Mouse (Mus musculus) lung, postnatal 0 days (tissue): Measurements from ENCODE around the gene Atp6v0a4. TPM values are rescaled to one million over a fixed set of nuclear protein-coding genes. Genes with fewer than 3 reads are reported as not detected.

Experiments
- ATAC-seq: fragments of 200-750 bp; cut with Nextera tagmentation; 2 replicates; pipeline ENCODE4 v1.8.0; 2017; ENCODE audit warnings: moderate library complexity
- DNase-seq: peaks from one replicate; pipeline ENCODE4 v3.0.0-alpha.2; 2016; ENCODE audit warnings: low spot score
- H3K27ac ChIP-seq: fragments of 300-500 bp; sonication (generic); 2 replicates; pipeline ENCODE4 v1.5.1; 2014; ENCODE audit warnings: antibody characterized with exemption, mild to moderate bottlenecking, low read length, mixed read lengths
- H3K27me3 ChIP-seq: fragments of 300-500 bp; sonication (generic); replicated peaks from 2 replicates; pipeline ENCODE4 v1.6.1; 2014; ENCODE audit warnings: low read length, mixed read lengths; ENCODE audit not compliant: insufficient read depth
- H3K36me3 ChIP-seq: fragments of 300-500 bp; sonication (generic); 2 replicates; pipeline ENCODE4 v1.6.1; 2014; ENCODE audit warnings: low read length, mixed read lengths; ENCODE audit not compliant: insufficient read depth
- H3K4me1 ChIP-seq: fragments of 300-500 bp; sonication (generic); 2 replicates; pipeline ENCODE4 v1.6.1; 2014; ENCODE audit warnings: antibody characterized with exemption, low read depth, low read length, mixed read lengths; ENCODE audit not compliant: insufficient read depth
- H3K4me2 ChIP-seq: fragments of 300-500 bp; sonication (generic); replicated peaks from 2 replicates; pipeline ENCODE4 v1.6.1; 2014; ENCODE audit warnings: low read depth, mild to moderate bottlenecking, low read length, moderate library complexity, mixed read lengths
- H3K4me3 ChIP-seq: fragments of 300-500 bp; sonication (generic); 2 replicates; pipeline ENCODE4 v1.5.1; 2014; ENCODE audit warnings: low read depth, low read length
- H3K9ac ChIP-seq: fragments of 300-500 bp; sonication (generic); replicated peaks from 2 replicates; pipeline ENCODE4 v1.6.1; 2014; ENCODE audit warnings: low read depth, mild to moderate bottlenecking
- H3K9me3 ChIP-seq: fragments of 300-500 bp; sonication (generic); 2 replicates; pipeline ENCODE4 v1.6.1; 2016; ENCODE audit warnings: low read length, mixed read lengths
- CTCF ChIP-seq: IDR thresholded peaks from 2 replicates; pipeline ENCODE4 v1.5.1; 2016; ENCODE audit warnings: antibody characterized with exemption, mild to moderate bottlenecking
- EP300 ChIP-seq: IDR thresholded peaks from 2 replicates; pipeline ENCODE4 v1.6.1; 2016; ENCODE audit warnings: antibody characterized with exemption, mild to moderate bottlenecking, control low read depth
- WGBS: fragments of 180-500 bp; shearing (Covaris S2); extraction: QIAGEN DNeasy Blood & Tissue Kit; methylation state at CpG from one replicate; pipeline ENCODE4 v1.1.7; 2014; 5-methylcytosine and 5-hydroxymethylcytosine counted together
- polyA plus RNA-seq: library from polyadenylated mRNA; unstranded; fragments of >200 nt; fragmentation: Nextera tagmentation; extraction: Ambion mirVana; gene quantifications from 2 replicates; pipeline ENCODE4 v1.2.1, GENCODE M21; 2015

Atp6v0a4 gene
- polyA plus RNA-seq, 1 experiment from 2014 or later: 20.0 TPM

- Histone ChIP-seq H3K36me3 (no peaks in the 10 kb centered on the region), H3K9me3 (no peaks in the 10 kb centered on the region), H3K4me2 (no peak overlapping the region), H3K9ac (no peak overlapping the region), H3K4me1 (no peaks in the 10 kb centered on the region), H3K4me3 (no peak overlapping the region), H3K27ac (no peak overlapping the region), H3K27me3 (no peaks in the 10 kb centered on the region)
- ATAC-seq: no peak
- WGBS: 66% methylated on average over 2 of the region's 2 CpGs
- TF ChIP-seq EP300 (no peak), CTCF (no peak)
- DNase-seq: no peak
Measured at GRCm38 (mm10) chr6:38064621-38065020, 59.8 kb downstream of the Atp6v0a4 start.

DNA sequence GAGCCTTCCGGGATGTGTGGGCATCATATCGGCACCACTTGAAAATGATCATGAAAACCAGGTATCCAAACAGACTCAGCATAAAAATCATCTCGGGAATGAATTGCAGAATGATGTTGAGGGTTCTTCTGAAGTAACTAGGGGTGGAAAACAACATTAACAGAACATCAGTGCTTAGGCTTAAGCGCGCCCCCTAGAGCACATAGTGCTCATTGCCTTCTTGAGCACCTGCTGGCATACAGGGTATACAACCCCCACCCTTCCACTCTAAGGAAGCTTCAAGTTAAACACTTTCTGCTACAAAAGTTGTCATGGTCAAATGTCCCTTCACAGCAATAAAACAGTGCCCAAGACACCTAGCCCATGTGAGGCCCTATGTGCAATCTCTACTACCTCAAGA, 65.6 kb downstream of the Atp6v0a4 start:
- 52% methylated on average over 5 of the region's 5 CpGs for WGBS

GRCm38 (mm10) chr6:38055471-38056330, 68.7 kb downstream of the Atp6v0a4 start:
- 73% methylated on average over 15 of the region's 15 CpGs for WGBS
- no peak for TF ChIP-seq EP300
- TF ChIP-seq CTCF: no peak
- H3K27ac ChIP-seq: no peak overlapping the region
- ATAC-seq (no peak), DNase-seq (no peak)
- no peaks in the 10 kb centered on the region for H3K27me3 ChIP-seq
- no peak overlapping the region for H3K4me3 ChIP-seq
- H3K9me3 ChIP-seq: no peaks in the 10 kb centered on the region
- H3K36me3 ChIP-seq: no peaks in the 10 kb centered on the region
- H3K4me1 ChIP-seq: no peaks in the 10 kb centered on the region
- no peak overlapping the region for H3K9ac ChIP-seq
- H3K4me2 ChIP-seq: no peak overlapping the region

More for the DNA sequence above, 65.6 kb downstream of the Atp6v0a4 start:
- H3K27ac ChIP-seq: no peak overlapping the region
- H3K27me3 ChIP-seq: no peaks in the 10 kb centered on the region
- no peak overlapping the region for H3K9ac ChIP-seq
- no peaks in the 10 kb centered on the region for H3K36me3 ChIP-seq
- no peak for DNase-seq
- H3K9me3 ChIP-seq: no peaks in the 10 kb centered on the region
- no peak for ATAC-seq
- H3K4me2 ChIP-seq: no peak overlapping the region
- TF ChIP-seq CTCF (peak; percentile 58), EP300 (no peak)
- no peaks in the 10 kb centered on the region for H3K4me1 ChIP-seq
- H3K4me3 ChIP-seq: no peak overlapping the region

- WGBS: 66% methylated on average over 6 of the region's 6 CpGs
- TF ChIP-seq CTCF: peak; percentile 37
- TF ChIP-seq EP300: no peak
- H3K9me3 ChIP-seq: no peaks in the 10 kb centered on the region
- H3K27ac ChIP-seq: no peak overlapping the region
- DNase-seq (no peak), ATAC-seq (no peak)
- H3K4me2 ChIP-seq: no peak overlapping the region
- H3K27me3 ChIP-seq: no peaks in the 10 kb centered on the region
- H3K36me3 ChIP-seq: no peaks in the 10 kb centered on the region
- H3K4me3 ChIP-seq: no peak overlapping the region
- no peak overlapping the region for H3K9ac ChIP-seq
- H3K4me1 ChIP-seq: peaks cover 4% of the 10 kb centered on the region; the same call in 1 of the 2 replicates
Measured at GRCm38 (mm10) chr6:38049601-38050000, 74.8 kb downstream of the Atp6v0a4 start.

DNA sequence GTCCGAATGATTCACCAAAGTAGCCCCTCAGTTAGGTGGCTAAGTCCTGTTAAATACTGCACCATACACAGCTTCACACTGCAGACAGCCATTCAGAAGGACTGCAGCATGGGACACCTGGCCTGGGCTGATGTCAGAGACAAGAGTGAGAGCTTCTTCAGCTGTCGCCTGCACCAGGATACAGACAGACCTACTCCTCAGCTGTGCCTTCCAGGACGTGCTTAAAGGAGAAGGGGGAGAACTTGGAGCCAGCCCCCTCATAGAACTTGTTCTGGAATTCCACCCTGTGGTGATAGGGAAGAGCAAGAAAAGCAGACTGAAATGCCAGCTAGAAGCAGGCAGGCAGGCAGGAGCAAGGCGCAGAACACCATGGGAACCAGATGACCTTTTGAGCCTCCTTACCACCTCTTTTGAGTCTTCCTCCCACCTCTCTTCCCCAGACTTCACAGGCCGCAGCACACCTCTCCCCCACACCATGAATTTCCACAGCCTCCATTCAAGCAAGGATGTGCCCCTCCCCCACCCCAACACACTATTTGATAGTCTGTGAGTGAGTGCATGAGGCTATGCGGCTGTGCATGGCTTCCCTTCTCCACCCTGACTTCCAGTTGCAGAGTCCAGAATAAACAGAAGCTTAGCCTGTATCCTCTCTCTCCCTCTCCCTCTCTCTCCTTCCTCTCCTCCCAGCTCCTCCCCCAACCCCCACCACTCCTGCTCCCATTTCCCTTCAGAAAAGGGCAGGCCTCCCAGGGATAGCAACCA, 75.4 kb downstream of the Atp6v0a4 start:
- peak; percentile 48; the same call in 1 of the 2 replicates for ATAC-seq
- no peak for DNase-seq
- no peak overlapping the region for H3K4me3 ChIP-seq
- peaks cover 4% of the 10 kb centered on the region; the same call in 1 of the 2 replicates for H3K4me1 ChIP-seq
- H3K27ac ChIP-seq: no peak overlapping the region
- H3K9ac ChIP-seq: no peak overlapping the region
- TF ChIP-seq CTCF (no peak), EP300 (no peak)
- 36% methylated on average over 6 of the region's 6 CpGs for WGBS
- H3K9me3 ChIP-seq: no peaks in the 10 kb centered on the region
- no peaks in the 10 kb centered on the region for H3K36me3 ChIP-seq
- no peak overlapping the region for H3K4me2 ChIP-seq
- H3K27me3 ChIP-seq: no peaks in the 10 kb centered on the region

DNA sequence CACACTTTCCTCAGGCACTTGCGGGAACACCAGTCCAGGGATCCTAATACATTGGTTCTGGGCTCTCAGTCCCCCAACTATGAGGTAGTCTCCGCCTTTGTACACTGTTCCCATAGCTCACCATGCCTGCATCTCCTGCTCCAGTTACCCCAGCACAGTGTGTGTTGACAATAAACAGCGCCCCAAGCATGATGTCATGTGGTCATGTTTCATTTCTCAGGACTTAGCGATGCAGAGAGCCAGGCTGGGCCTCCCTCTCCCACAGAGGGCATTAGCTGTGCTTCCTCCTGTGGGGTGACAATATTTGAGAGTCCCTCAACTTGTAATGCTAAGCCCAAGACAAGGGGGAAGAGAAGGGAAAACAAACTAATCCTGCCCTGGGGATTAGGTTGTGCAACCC, 76.4 kb downstream of the Atp6v0a4 start:
- ATAC-seq: no peak
- Histone ChIP-seq H3K9me3 (no peaks in the 10 kb centered on the region), H3K4me3 (no peak overlapping the region), H3K4me2 (no peak overlapping the region), H3K4me1 (peaks cover 4% of the 10 kb centered on the region; the same call in 1 of the 2 replicates), H3K27ac (no peak overlapping the region), H3K27me3 (no peaks in the 10 kb centered on the region), H3K9ac (no peak overlapping the region), H3K36me3 (no peaks in the 10 kb centered on the region)
- WGBS: 80% methylated on average over 4 of the region's 4 CpGs
- DNase-seq: no peak
- TF ChIP-seq CTCF (no peak), EP300 (no peak)
